Mouse (Mus musculus): ENCODE data around the gene Aig1. TPM values are rescaled to one million over a fixed set of nuclear protein-coding genes. Genes with fewer than 3 reads are reported as not detected.
"Not testable (repeated sequence)": the region's sequence is repeated elsewhere in the genome, so short reads cannot be mapped to it uniquely, and the experiment has no call there.

Aig1 gene
- 10 to 100 TPM; 14.8 to 15.7 TPM for total RNA-seq (2021)
- long read RNA-seq, experiment 1, transcript Aig1-205 (6 exons, 1,554 nt) = major isoform, 17 of 19 reads
- long read RNA-seq, experiment 1, partial matches to known transcripts = 1 of 19 reads
- long read RNA-seq, experiment 1, other reads (novel, unspliced or antisense) = 0 of 19 reads
- long read RNA-seq, experiment 2, transcript Aig1-205 (6 exons, 1,554 nt) = major isoform, 6 of 8 reads
- long read RNA-seq, experiment 2, partial matches to known transcripts = 0 of 8 reads
- long read RNA-seq, experiment 2, other reads (novel, unspliced or antisense) = 2 of 8 reads

GRCm38 (mm10) chr10:13868371-13869321, at the start of gene Aig1:
TSS of gene Aig1 (minus strand) at chr10:13868980.
- DNase-seq (ENCODE audit: low spot score) = peak; percentile 66

- peak; percentile 37 for DNase-seq (ENCODE audit: low spot score)
These were observed 48.0 kb upstream of the Aig1 start for GRCm38 (mm10) chr10:13916645-13917342.

- DNase-seq (ENCODE audit: low spot score) = no peak
These were observed 46.4 kb upstream of the Aig1 start for GRCm38 (mm10) chr10:13915211-13915610.

- peak; percentile 24 for DNase-seq (ENCODE audit: low spot score)
These were observed 44.9 kb upstream of the Aig1 start for GRCm38 (mm10) chr10:13913689-13914088.

- DNase-seq (ENCODE audit: low spot score) = no peak
These were observed 37.5 kb upstream of the Aig1 start for GRCm38 (mm10) chr10:13906261-13906741.

GRCm38 (mm10) chr10:13905618-13906017, 36.8 kb upstream of the Aig1 start:
- DNase-seq (ENCODE audit: low spot score) = no peak

GRCm38 (mm10) chr10:13892762-13893161, 24.0 kb upstream of the Aig1 start:
- DNase-seq (ENCODE audit: low spot score) = not testable (repeated sequence)

- DNase-seq (ENCODE audit: low spot score) = no peak
These were observed 14.4 kb upstream of the Aig1 start for GRCm38 (mm10) chr10:13882975-13883875.

- DNase-seq (ENCODE audit: low spot score) = no peak
These were observed 13.7 kb upstream of the Aig1 start for GRCm38 (mm10) chr10:13882490-13882889.

- DNase-seq (ENCODE audit: low spot score) = no peak
These were observed 9.9 kb upstream of the Aig1 start for GRCm38 (mm10) chr10:13878696-13879095.

- no peak for DNase-seq (ENCODE audit: low spot score)
These were observed 6.2 kb upstream of the Aig1 start for GRCm38 (mm10) chr10:13875038-13875420.

- DNase-seq (ENCODE audit: low spot score) = no peak
These were observed 5.7 kb upstream of the Aig1 start for GRCm38 (mm10) chr10:13874301-13875037.

- no peak for DNase-seq (ENCODE audit: low spot score)
These were observed 1.8 kb upstream of the Aig1 start for GRCm38 (mm10) chr10:13870531-13870930.

GRCm38 (mm10) chr10:13869322-13870035, 699 bp upstream of the Aig1 start:
- DNase-seq (ENCODE audit: low spot score) = peak; percentile 38

- peak; percentile 25 for DNase-seq (ENCODE audit: low spot score)
These were observed 2.4 kb downstream of the Aig1 start for GRCm38 (mm10) chr10:13866391-13866790.

- DNase-seq (ENCODE audit: low spot score) = peak; percentile 12
These were observed 7.5 kb downstream of the Aig1 start for GRCm38 (mm10) chr10:13861115-13861909.

GRCm38 (mm10) chr10:13856438-13856837, 12.3 kb downstream of the Aig1 start:
- no peak for DNase-seq (ENCODE audit: low spot score)

GRCm38 (mm10) chr10:13855969-13856368, 12.8 kb downstream of the Aig1 start:
- DNase-seq (ENCODE audit: low spot score) = no peak
